In genomic region chr1:7737331-7737730, GRCm38 (mm10) we compare ENCODE assay signal across 29 mouse cellular contexts.
"Had no signal": no experiment of that assay in that cellular context is flagged by ENCODE, and none has a peak within 500 bp of the region (broad histone marks: within the 10 kb centered on the region; RNA-seq: fewer than 3 reads in every experiment).

No protein-coding gene starts in this region.

- ATAC-seq: forebrain, embryonic 13.5 days; forebrain, embryonic 14.5 days; forebrain, embryonic 15.5 days; forebrain, embryonic 16.5 days; forebrain, postnatal 0 days had no signal

- H3K4me1 ChIP-seq: embryonic facial prominence, embryonic 10.5 days; embryonic facial prominence, embryonic 12.5 days; embryonic facial prominence, embryonic 13.5 days; embryonic facial prominence, embryonic 15.5 days; forebrain, embryonic 10.5 days; forebrain, embryonic 12.5 days; forebrain, embryonic 13.5 days; forebrain, embryonic 15.5 days had no signal

- H3K9me3 ChIP-seq: embryonic facial prominence, embryonic 12.5 days; embryonic facial prominence, embryonic 13.5 days; embryonic facial prominence, embryonic 15.5 days; forebrain, embryonic 10.5 days; forebrain, embryonic 12.5 days; forebrain, embryonic 15.5 days had no signal

- DNase-seq: cerebellum, adult 2 months; cerebellum, adult 8-10 months; cerebellum, adult 9-10 months; cerebellum, adult 9-11 months; cerebellum, postnatal 10 days; cerebellum, postnatal 14 days; cerebellum, postnatal 25 days; cerebellum, postnatal 36 days; embryo, embryonic 11 days; forebrain, postnatal 0 days; gastrocnemius, adult 2 months; gastrocnemius, postnatal 10 days; gastrocnemius, postnatal 14 days; gastrocnemius, postnatal 25 days; gastrocnemius, postnatal 36 days; heart, adult 11 months; heart, adult 18-20 months; heart, adult 2 months had no signal

- H3K27me3 ChIP-seq: embryonic facial prominence, embryonic 12.5 days; embryonic facial prominence, embryonic 13.5 days; embryonic facial prominence, embryonic 15.5 days; forebrain, embryonic 12.5 days; forebrain, embryonic 13.5 days; forebrain, embryonic 15.5 days had no signal

- H3K4me3 ChIP-seq: embryonic facial prominence, embryonic 10.5 days; embryonic facial prominence, embryonic 12.5 days; embryonic facial prominence, embryonic 13.5 days; embryonic facial prominence, embryonic 15.5 days; erythroblast, embryonic 14.5 days; forebrain, embryonic 10.5 days; forebrain, embryonic 12.5 days; forebrain, embryonic 13.5 days; forebrain, embryonic 15.5 days; gastrocnemius, adult 2 months; heart, adult 2 months had no signal

- H3K36me3 ChIP-seq: embryonic facial prominence, embryonic 10.5 days; embryonic facial prominence, embryonic 12.5 days; embryonic facial prominence, embryonic 13.5 days; embryonic facial prominence, embryonic 15.5 days; forebrain, embryonic 10.5 days; forebrain, embryonic 12.5 days; forebrain, embryonic 15.5 days had no signal
